9 mouse cellular contexts compared by ENCODE assay signal in the genomic region with DNA sequence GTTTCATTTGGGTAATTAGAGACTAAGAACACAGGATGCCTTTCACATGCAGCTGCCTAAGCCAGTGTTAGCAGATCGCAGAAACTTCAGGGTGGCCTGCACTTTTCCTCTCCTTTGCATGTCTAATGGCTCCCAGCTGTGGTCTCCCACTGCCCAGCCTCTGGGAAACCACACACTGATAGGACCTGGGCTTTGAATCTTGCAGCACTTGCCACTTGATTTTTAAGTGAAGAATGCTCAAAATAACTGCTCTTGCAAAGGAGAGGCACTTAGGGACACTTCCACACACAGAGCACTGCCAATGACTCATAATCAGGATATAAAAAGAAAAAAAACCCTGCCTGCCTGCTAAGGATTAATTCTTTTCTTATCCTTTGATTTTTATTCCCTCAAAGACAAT.
DNase-seq lines count a peak whose midpoint lies in the region.
"Had no signal": no experiment of that assay in that cellular context is flagged by ENCODE, and none has a peak within 500 bp of the region (broad histone marks: within the 10 kb centered on the region; RNA-seq: fewer than 3 reads in every experiment).

No protein-coding gene starts in this region.

- H3K27me3 ChIP-seq in limb, embryonic 10.5 days (ENCODE audit: low read depth, poor library complexity, severe bottlenecking), result no peaks in the 10 kb centered on the region
- H3K27me3 ChIP-seq: embryonic facial prominence, embryonic 13.5 days had no signal

- peaks cover 25% of the 10 kb centered on the region for H3K4me1 ChIP-seq in limb, embryonic 10.5 days

- peak; percentile 18 for DNase-seq in gastrocnemius, postnatal 14 days
- no peak for DNase-seq in gastrocnemius, adult 8-10 months (ENCODE audit: low spot score in 2 of 2)
- peak; percentile 16 to 43 for DNase-seq in right cerebral cortex, adult 2 months (ENCODE audit: low spot score in 2 of 2)
- DNase-seq in right cerebral cortex, postnatal 4 days, result no peak
- peak; percentile 43 for DNase-seq in limb, embryonic 10.5 days (ENCODE audit: low spot score)
- DNase-seq in adrenal gland, postnatal 36 days, result no peak
- no peak for DNase-seq in cerebellum, adult 9-11 months
- DNase-seq in cerebellum, postnatal 14 days, result no peak

- no peak overlapping the region for H3K27ac ChIP-seq in limb, embryonic 10.5 days
- H3K27ac ChIP-seq: embryonic facial prominence, embryonic 13.5 days had no signal

- WGBS in limb, embryonic 10.5 days, result 7% methylated on average over 1 of the region's 1 CpGs

- H3K36me3 ChIP-seq in limb, embryonic 10.5 days, result no peaks in the 10 kb centered on the region
- H3K36me3 ChIP-seq: embryonic facial prominence, embryonic 13.5 days had no signal

- intact Hi-C loops in gastrocnemius, postnatal 14 days (cut with DNase I; ENCODE audit: low total_unique reads), result no loop called here

- H3K9me3 ChIP-seq in limb, embryonic 10.5 days (replicated peaks), result no peaks in the 10 kb centered on the region
- H3K9me3 ChIP-seq: embryonic facial prominence, embryonic 13.5 days had no signal

- no peak overlapping the region for H3K4me3 ChIP-seq in limb, embryonic 10.5 days
- H3K4me3 ChIP-seq: embryonic facial prominence, embryonic 13.5 days had no signal

Comparison
In these comparisons a context has a peak if more than half of its experiments do, and no peak if none do; other contexts are left out.
1. DNase-seq: peak in gastrocnemius, postnatal 14 days (single experiment), right cerebral cortex, adult 2 months (2 of 2) and limb, embryonic 10.5 days (single experiment); none in gastrocnemius, adult 8-10 months (0 of 2), right cerebral cortex, postnatal 4 days (single experiment), adrenal gland, postnatal 36 days (0 of 2), cerebellum, adult 9-11 months (single experiment) and cerebellum, postnatal 14 days (0 of 2).